Mouse (Mus musculus) embryo, embryonic 10.5 days (tissue): Measurements from ENCODE around the gene Mfsd1.

Experiments
- DNase-seq: peaks from one replicate; pipeline ENCODE4 v3.0.0-alpha.2; 2015; ENCODE audit warnings: low spot score

The Mfsd1 gene

DNA sequence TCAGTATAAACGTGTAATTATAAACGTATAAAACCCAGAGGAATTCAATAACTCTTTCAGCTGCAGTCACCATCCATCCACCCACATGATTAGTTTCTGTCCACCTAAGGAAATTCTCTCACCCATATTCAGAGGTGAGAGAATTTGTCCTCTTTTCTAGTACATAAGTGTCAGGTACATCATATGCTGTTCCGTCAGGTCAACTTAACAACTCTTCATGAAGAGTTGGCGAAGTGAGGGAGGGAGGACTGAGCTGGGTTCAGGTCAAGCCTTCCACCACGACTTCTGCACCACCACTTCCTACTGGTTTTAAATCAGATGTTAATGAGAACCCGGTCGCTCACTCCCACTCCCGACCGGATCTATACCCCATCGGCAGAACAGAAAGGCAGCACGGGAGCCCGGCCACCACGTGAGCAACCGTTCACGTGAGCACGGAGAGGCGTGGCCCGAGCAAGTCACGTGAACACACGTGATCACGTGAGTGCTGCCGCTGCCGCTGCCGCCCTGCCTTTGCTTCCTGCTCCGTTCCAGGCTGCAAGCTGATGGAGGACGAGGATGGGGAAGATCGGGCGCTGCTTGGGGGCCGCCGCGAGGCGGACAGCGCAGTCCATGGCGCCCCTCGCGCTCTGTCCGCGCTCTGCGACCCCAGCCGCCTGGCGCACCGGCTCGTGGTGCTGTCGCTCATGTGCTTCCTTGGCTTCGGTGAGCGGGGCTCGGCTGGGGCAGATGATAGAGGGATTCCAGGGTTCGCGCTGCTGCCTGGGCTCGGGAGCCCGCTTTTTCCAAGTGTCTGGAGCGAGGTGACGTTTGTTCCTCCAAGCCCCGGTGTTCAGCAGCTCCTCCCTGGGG lies at the start of gene Mfsd1:
Mfsd1 (plus strand) TSS at position 469 of the 852 bp plus-strand sequence.
- peak; percentile 95 for DNase-seq

DNA sequence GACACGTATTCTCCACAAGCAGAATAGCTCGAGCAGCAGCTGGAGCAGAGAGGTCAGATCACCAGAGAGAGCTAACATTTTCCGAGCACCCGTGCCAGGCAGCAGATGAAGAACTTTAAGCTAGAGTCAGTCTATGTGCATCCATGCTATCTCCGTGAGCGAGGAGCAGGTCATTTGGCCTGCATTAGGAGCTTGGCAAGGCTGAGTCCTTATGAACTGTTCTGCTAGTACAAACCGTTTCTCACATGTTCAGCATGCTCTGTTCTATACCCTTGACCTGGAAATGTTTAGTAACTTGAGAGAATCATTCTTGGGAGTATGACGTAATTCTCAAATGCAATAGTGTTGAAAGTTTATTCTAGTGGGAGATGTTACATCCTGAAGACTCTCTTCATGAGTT lies 38.9 kb upstream of the Mfsd1 start:
- DNase-seq: no peak

DNA sequence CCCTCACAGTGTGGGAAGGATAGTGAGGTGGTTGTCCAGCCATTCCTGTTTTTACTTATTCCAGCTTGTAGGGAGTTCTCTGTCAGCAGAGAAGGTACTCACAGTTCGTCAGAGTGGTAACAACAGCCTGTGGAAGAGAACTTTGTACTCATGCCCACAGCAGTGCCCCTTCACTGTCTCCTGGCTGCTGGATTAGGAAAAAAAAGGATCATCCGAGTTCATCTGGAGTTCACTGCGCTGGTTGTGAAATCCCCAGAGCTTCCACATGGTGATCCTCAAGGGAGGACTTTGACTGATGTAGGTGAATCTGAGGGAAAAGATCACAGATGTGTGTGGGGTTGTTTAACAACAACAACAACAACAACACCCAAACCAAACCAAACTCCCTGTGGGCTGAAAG lies 31.3 kb upstream of the Mfsd1 start:
- no peak for DNase-seq

DNA sequence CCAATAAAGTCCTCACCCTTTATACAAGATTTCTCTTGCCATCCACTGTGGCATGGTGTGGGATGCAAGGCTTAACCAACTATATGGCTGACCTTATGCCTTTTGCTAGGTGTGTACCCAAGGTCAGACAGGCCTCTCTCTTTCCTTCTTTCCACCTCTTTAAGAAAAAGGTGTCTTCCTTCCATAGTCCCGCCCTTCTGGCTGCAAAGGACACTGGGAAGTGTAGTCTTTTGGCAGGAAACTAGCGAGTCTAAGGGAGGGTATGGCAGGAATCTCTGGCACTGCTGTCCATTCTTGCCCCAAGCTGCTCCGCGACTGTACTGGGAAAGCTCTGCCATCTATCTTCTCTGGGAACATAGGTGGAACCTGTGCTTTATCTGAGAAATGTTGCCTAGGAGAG lies 29.3 kb upstream of the Mfsd1 start:
- peak; percentile 35 for DNase-seq

DNA sequence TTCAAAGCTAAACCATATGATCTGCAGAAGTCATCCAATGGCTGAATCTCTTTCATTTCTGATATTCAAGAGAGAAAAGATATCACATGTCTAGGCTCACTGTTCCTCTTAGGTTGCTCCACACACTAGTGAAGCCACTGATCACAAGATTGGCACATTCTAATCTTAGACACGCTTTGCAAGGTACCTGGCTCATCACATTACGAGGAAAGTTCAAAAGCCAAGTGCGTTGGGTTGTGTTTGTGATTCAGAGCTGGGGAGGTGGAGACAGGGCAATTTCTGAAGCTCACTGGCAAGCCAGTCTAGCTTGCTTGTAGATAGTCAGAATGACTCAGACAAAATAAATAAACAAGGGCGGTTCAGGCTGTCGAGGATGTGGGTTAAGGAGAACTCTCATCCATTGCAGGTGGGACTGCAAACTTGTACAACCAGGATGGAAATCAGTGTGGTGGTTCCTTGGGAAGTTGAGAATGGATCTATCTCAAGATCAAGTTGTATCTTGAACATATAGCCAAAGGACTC lies 28.6 kb upstream of the Mfsd1 start:
- no peak for DNase-seq

DNA sequence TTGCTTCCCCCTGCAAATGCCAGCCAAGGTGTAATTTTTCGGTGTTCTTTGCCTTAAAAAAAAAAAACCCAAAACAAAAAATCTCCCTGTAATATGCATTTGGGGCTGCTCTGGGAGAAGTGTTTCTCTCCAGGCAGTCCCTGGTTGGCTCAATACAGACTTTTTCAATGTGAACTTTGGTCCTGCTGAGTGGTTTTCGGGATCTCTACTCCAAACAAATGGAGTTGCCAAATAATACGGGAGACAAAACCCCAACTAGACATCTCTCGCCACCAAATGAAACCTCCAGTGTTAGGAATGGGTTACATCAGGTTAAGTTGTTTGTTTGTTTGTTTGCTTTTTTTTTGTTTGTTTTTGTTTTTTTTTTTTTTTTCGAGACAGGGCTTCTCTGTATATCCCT lies 27.3 kb upstream of the Mfsd1 start:
- DNase-seq: no peak

DNA sequence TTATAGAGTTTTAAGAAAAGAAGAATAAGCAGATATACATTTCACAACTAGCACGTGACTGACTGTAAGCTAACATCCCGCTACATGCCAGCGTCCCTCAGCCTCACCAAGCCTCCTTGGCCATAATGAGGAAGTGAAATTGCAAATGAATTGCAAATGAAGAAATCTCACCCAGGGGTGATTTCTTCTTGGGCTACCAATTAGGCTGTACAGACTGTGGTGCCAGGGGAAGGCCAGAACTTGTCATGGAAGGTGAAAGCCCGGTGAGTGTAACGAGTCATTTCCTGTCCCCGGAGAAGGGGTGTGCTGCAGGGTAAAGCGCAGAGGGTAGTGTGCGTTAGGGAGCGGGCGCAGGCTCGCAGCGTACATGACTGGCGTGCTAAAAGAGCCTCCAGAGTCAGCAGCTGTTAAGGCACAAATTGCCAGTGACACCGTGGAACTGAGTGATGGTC lies 25.3 kb upstream of the Mfsd1 start:
- peak; percentile 29 for DNase-seq

DNA sequence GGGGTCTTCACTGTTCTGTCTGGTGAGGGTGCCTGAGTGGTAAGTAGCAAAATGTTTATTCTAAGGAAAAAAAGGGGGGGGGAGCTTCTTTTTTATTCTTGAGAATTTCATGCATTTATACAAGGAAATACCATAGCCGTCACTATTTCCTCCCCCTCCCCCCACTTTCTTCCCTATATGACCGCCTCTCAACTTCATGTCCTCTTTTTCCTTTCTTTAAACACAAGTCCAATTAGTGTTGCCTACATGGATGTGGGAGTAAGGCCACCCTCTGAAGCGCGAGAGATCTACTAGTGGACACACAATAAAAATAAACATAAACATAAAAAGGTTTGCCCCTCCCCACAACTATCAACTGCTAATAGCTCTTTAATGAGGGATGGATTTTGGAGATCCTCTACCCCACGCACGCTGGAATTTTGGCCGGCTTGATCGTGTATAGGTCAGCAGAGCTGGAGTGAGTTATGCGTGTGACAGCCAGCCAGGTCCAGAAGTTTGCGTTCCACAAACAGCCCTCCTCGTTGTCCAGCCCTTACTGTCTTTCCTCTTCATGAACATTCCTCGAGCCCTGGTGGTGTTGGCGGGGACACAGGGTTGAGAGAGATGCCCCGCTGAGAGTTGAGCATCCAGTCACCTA lies 24.7 kb upstream of the Mfsd1 start:
- no peak for DNase-seq

DNA sequence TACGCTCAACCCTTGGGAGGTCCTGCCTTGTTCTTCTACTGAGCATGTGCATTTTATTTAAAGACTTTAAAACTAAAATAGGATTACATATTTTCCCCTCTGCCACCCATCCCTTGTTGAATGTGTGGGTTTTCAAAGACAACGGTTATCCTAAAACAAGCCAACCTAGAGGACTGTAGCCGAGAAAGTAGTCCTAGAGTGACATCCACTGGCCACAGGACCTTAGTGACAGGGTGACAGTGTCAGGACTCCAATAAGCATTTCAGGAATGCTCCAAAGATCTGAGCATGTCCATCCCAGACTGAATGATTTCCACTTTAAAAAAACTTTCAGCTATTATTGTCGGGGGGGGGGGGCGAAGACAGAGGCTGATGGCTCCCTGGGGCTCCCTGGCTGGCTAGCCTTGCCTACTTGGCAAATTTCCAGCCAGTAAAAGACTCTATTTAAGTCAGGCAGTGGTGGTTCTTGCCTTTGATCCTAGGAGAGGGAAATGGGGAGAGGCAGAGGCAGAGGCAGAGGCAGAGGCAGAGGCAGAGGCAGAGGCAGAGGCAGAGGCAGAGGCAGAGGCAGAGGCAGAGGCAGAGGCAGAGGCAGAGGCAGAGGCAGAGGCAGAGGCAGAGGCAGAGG lies 17.7 kb upstream of the Mfsd1 start:
- peak; percentile 40 for DNase-seq

DNA sequence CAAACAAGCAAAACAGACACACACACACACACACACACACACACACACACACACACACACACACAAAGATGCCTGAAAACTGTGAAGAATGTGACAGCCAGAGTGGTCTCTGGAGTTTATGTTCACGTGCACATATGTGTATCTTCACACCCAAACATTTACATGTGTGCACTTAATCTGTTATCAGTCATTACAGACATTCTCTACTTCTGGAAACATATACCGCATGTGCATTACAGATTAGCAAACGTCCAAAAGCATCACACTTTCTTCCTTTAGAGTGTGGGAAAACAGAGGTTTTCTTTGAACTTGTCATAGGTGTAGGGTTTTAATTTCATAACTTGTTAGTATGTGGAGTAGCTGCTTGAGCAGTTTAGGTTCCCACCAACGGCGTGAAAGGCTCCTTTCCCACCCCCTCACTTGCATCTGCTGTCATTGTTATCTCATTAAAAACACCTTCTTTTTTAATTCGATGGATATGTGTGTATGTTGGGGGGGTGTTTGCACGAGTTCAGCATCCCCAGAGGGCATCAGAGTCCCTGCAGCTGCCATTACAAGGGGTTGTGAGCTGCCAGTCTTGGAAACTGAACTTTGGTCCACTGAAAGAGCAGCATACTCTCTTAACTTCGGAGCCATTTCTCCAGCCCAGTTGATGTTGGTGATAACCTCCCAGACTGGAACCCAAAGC lies 16.9 kb upstream of the Mfsd1 start:
- DNase-seq: no peak

DNA sequence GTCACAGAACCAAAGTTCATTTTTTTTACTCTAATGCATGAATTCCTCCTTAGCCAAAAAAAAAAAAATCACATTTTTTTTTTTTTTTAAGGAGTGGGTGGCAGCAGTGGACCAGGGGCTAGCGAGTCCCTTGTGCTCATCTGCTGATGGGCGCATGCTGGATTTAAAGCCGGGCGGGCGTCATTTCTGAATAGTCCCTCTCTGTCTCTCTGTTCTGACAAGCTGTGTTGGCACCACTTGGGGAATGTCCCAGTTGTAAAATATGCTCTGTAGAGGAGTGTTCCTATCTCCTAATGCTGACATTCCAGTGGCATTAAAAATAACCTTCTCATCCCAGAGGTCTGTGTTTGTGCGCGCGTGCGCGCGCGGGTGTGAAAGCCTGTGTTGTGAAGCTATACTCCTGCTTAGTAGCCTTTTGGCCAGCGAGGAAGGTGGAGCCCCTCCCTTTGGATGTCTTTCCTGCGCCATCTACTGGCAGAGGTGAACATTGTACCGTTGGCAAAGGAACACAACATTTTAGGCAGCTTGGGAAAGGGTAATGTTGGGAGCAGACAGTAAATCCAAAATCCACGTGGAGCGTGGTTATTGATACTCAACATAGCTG lies 14.4 kb upstream of the Mfsd1 start:
- DNase-seq: peak; percentile 85

DNA sequence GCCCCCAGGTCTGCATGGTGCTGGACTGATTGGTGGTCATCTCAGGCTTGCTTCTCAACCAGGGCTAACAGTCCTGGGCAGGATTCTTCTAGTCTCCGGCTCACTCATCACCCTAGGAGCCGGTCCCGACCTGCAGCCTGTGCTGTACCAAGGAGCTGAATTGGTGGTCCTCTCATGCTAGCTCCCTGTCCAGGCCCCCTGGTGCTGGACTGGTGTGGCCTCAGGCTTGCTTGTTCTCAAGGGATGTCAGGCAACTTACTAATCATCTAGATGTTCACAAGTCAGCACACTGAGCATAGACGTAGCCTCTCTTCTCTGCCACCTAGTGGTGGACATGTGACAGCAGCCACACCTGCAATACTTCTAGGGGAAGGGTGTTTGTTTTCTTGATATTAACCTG lies 9.6 kb upstream of the Mfsd1 start:
- peak; percentile 71 for DNase-seq

DNA sequence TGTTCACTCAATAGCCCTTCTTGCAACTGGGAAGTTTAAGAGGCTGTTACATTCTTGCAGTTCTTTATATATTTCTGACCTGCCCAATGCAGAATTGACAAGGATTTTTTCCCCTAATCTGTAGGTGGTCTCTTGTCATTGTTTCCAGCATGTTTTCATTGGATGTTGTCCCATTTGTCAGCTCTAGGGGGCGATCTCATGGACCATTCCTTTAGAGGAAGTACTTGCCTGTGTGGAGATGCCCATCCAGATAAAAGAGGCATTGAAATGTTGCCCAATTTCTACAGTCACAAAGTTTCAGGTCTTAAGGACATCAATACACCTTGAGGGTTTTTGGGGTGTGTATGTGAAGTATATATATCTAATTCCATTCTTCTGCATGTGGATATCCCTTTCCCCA lies 9.0 kb upstream of the Mfsd1 start:
- DNase-seq: peak; percentile 2

DNA sequence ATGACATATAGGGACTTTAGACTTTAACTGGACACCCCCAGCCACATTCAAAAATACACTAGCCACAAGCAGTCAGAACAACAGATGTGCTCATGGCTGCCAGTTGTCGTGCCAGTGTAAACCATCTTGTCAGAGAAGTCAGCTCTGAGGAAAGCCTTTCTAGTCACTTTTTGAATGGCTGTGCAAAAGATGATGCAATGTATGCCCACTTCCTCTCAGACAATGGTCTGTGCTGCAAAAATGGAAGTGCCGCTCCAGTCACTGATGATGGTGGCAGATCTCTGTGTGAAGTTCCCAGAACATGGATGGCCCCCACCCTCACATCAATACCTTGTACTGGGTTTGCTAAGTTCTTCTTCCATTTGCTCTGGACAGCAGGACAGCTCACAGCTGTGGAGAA lies 6.3 kb upstream of the Mfsd1 start:
- no peak for DNase-seq

DNA sequence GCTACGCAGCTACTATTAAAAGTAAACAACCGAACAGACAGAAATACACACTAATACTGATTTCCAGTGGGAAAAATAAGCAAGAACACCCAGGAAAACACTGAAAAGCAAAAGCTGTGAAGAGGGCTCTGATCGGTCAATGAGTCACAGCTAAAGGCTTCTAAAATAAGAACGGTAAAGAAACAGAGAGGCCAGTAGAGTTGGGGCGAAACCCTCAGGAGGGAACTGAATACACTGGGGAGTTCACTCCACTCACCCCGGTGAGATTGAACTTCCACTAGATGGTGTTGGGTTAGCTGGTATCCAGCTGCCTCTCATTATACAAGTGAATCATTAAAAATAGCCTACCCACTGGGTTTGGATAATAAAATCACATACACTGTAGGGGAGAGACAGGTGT lies 5.8 kb upstream of the Mfsd1 start:
- DNase-seq: no peak

DNA sequence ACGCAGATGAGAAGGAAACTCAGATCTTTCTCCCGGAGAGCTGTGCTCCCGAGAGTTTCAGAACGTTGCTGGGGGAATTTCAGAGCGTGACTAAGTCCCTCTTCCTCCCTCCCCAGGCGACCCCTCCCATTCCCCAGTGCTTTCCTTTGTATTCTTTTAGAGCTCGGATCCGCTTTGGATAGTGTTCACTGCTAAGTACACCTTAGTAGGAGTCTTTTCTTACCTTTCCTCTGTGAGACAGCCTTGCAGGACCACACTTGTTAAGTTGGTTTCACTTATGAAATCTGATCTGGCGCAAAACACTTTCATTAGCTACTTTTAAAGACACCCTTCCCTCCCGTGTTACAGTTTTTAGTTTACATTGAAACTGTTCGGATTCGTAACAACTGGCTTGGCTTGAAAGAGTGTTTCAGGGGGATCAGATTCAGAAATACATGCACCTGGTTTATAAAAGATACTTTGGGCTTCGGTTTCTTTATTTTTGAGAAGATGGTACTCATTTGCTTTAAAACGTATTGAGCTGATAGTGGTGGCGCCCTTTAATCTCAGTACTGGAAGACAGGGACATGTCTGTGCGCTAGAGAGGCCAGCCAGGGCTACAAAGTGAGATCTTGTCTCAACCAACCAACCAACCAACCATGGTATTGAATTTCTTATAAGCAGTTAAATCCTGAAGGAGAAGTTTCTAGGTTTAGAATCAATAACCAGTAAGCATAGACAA lies 744 bp downstream of the Mfsd1 start:
- DNase-seq: peak; percentile 46

DNA sequence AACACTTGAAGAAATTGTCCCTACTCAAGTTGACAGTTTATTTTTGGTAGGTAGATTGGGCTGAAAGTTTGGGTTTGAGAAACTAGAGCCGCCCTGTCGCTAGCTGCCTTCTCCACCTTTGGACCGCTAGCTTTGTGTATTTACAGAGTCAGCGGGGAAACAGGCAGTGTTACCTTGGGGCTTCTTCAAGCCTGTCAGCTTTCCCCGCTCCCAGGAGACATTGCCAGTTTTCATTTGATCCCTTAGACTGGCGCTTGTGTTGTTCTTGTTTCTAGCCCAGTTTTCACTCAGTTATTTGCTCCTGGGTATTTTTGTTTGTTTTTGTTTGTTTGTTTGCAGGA lies 1.3 kb downstream of the Mfsd1 start:
- DNase-seq: no peak

DNA sequence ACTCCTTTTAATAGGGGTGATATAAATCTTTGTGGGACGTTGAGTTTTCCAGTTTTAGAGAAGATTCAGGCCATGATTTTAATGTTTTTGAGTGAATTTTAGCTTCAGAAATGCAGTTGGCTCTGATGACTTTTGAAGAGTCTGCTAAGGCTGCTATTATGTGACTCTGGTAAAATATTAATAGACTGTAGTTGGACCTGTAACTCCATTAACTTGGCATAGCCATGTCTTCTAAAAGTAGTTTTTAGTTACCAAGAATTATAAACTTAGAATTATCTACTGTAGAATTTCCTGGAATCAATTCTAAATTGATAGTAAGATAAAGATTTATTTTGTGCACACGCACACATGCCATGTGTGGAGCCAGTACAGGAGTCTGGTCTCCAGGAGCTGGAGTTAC lies 4.0 kb downstream of the Mfsd1 start:
- DNase-seq: no peak

DNA sequence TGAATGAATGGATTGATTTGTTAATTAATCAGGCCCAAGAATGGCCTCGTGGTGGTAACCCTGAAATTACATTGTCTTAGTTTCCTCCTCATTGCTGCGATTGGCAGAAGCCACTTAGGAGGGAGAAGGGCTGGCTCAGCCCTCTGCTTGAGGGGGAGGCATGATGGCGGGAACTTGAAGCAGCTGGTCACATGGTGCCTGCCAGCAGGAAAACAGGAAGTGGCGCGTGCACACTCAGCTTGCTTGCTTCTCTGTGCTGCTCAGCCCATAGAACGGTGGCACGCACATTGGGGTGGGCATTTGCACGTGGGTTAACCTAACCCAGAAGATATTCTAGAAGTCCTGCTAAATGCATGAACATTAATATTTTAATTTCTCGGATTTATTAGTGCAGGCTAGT lies 4.9 kb downstream of the Mfsd1 start:
- DNase-seq: no peak

DNA sequence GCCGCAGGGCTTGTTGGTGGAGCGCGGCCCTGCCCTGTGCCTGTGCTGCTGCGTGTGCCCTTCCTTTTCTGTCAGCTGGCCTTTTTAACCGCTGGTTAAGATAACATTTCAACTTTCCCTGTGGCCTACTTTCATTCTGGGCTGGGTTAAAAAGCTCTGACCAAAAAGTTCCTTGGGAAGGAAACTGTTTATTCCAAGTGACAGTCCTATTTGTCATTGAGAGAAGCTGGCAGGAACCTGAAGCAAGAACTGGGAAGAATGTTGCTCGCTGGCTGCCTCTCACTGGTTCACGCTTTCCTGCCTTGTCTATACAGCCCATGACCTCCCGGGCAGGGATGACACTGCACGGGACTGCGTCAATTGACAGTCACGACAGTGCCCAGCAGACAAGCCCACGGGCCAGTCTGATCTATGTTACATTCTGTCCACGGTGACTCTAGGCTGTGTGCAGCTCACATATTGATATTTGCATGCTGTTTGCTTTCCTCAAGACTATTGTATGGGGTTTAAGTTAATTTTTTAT lies 19.1 kb downstream of the Mfsd1 start:
- DNase-seq: no peak

DNA sequence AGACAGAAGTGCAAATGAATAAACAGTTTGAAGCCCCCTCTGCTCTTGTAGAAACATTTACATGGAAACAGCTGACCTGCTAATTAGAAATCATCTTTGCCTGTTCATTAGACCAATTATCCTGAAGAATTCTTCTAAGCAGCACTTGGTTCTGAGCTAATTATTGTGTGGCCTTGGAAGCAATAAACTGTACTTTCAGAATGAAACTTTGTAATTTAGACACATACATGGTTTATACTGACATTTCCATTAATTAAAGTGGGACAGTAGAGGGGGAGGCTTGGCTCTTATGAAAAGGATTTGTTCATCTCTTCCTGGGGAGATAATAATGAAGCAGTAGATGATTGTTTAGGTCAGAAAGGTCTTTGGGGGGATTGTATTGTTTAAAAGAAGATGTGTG lies 35.7 kb downstream of the Mfsd1 start:
- DNase-seq: no peak
